Mouse (Mus musculus) bone marrow, adult 2 months (tissue): Measurements from ENCODE around the gene Cd247.

ENCODE experiments used
- CTCF ChIP-seq: fragments of 200-500 bp; IDR thresholded peaks from 2 replicates; pipeline ENCODE4 v1.5.1; 2011; ENCODE audit warnings: low read length, control low read depth; ENCODE audit not compliant: control insufficient read depth, insufficient read depth
- POLR2A ChIP-seq: fragments of 200-500 bp; IDR thresholded peaks from 2 replicates; pipeline ENCODE4 v1.6.1; 2011; ENCODE audit warnings: low read depth, mild to moderate bottlenecking, control low read depth, low read length, borderline replicate concordance; ENCODE audit not compliant: control insufficient read depth

DNA sequence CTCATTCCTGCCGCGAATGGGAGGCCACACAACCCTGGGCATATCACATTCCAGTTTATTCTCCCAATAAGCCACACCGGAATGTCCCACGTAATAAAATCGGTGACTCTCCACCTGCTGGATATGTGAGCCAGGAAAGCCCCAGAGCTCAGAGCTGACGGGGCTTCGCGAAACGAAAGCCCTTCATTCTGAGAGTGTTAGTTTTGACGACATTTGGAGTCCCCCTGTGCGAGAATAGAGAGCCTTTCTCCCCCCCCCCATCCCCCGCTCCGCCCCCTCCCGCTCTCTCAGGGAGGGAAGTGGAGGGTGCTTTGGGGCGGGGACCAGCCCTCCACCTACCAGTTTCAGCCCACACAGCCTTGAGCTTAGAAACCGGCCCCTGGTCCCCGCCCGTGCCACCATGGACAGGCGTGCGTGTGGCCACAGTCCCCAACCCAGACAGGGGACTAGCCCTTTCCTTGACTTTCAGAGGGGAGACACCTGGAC is 56.0 kb downstream of the Cd247 start:
- TF ChIP-seq CTCF (no peak), POLR2A (no peak)
